Mouse (Mus musculus) midbrain, embryonic 10.5 days (tissue): ENCODE measurements at regions not wholly inside any gene's neighbourhood (a gene's known extent, or its start where the extent isn't known, plus 50 kb on each side); places are given as distances from the start of the nearest gene placed in this dataset.
A peak's percentile ranks its signal among the peaks of the same experiment; 100 is the strongest.

ENCODE experiments used
- DNase-seq: peaks from one replicate; pipeline ENCODE4 v3.0.0-alpha.2; 2017; ENCODE audit warnings: low spot score
- H3K27ac ChIP-seq: fragments of 300-500 bp; sonication (generic); replicated peaks from 2 replicates; pipeline ENCODE4 v1.5.1; 2016; ENCODE audit warnings: mild to moderate bottlenecking
- H3K27me3 ChIP-seq: fragments of 300-500 bp; sonication (generic); 2 replicates; pipeline ENCODE4 v1.6.1; 2016; ENCODE audit warnings: low read depth, mild to moderate bottlenecking; ENCODE audit not compliant: poor library complexity, severe bottlenecking
- H3K36me3 ChIP-seq: fragments of 300-500 bp; sonication (generic); 2 replicates; pipeline ENCODE4 v1.6.1; 2016; ENCODE audit warnings: mild to moderate bottlenecking, moderate library complexity
- H3K4me1 ChIP-seq: fragments of 300-500 bp; sonication (generic); 2 replicates; pipeline ENCODE4 v1.6.1; 2016
- H3K4me3 ChIP-seq: fragments of 300-500 bp; sonication (generic); 2 replicates; pipeline ENCODE4 v1.5.1; 2016; ENCODE audit warnings: mild to moderate bottlenecking, moderate library complexity
- H3K9me3 ChIP-seq: fragments of 300-500 bp; sonication (generic); replicated peaks from 2 replicates; pipeline ENCODE4 v1.6.1; 2016; ENCODE audit warnings: mild to moderate bottlenecking
- WGBS: fragments of 180-500 bp; shearing (Covaris S2); methylation state at CpG from one replicate; pipeline ENCODE4 v1.1.7; 2016; 5-methylcytosine and 5-hydroxymethylcytosine counted together

- no peak for DNase-seq
- WGBS: 87% methylated on average over 3 of the region's 3 CpGs
- H3K36me3 ChIP-seq: no peaks in the 10 kb centered on the region
- H3K9me3 ChIP-seq: no peaks in the 10 kb centered on the region
- H3K27me3 ChIP-seq: no peaks in the 10 kb centered on the region
- H3K27ac ChIP-seq: no peak overlapping the region
- peaks cover 23% of the 10 kb centered on the region for H3K4me1 ChIP-seq
- H3K4me3 ChIP-seq: no peak overlapping the region
Measured at GRCm38 (mm10) chr4:95213026-95213425, 161.0 kb upstream of the Jun start.

DNA sequence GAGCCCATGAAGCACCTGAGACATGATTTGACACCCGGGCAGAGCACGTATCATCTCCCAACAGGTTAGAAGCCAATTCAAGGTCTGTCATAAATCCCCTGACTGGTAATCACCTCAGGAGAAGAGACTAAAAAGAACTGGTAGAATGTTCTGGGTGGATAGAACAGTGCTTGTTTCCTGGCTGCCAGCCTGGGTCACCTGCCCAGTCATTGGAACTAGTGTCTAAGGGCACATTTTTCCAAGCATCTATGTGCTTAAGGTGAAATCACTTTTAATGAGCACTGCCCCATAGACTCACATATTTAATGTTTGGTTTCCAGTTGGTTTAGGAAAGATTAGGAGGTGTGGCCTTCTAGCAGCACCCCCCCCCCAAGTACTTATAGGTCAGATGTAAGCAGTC lies 162.0 kb upstream of the Jun start:
- DNase-seq: no peak
- Histone ChIP-seq H3K36me3 (no peaks in the 10 kb centered on the region), H3K4me3 (no peak overlapping the region), H3K9me3 (no peaks in the 10 kb centered on the region), H3K27me3 (no peaks in the 10 kb centered on the region), H3K4me1 (peaks cover 23% of the 10 kb centered on the region), H3K27ac (no peak overlapping the region)
- WGBS: 99% methylated on average over 2 of the region's 2 CpGs

DNA sequence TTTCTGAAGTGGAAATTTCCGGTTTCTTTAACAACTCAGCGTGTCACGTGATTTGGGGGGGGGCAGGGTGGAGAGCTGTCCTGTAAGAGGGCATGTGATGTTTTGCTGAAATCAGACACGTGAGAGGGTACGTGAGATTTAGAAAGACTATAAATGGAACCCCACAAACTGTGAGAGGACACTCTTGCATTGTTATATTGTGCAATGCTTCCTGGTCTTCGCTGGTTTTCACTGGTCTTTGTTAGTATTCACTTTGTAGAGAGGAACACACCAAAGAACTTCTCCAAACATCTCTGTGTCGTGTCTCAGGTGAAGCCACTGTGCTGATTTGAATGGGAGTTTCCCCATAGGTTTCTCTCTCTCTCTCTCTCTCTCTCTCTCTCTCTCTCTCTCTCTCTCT lies 163.2 kb upstream of the Jun start:
- Histone ChIP-seq H3K9me3 (no peaks in the 10 kb centered on the region), H3K27ac (no peak overlapping the region), H3K4me3 (no peak overlapping the region), H3K27me3 (no peaks in the 10 kb centered on the region), H3K36me3 (no peaks in the 10 kb centered on the region), H3K4me1 (peaks cover 16% of the 10 kb centered on the region)
- DNase-seq: no peak
- WGBS: 88% methylated on average over 7 of the region's 7 CpGs

GRCm38 (mm10) chr4:95230461-95230860 lies 178.4 kb upstream of the Jun start:
- Histone ChIP-seq H3K4me1 (no peaks in the 10 kb centered on the region), H3K4me3 (no peak overlapping the region), H3K27me3 (no peaks in the 10 kb centered on the region), H3K27ac (no peak overlapping the region), H3K9me3 (no peaks in the 10 kb centered on the region), H3K36me3 (no peaks in the 10 kb centered on the region)
- 68% methylated on average over 1 of the region's 1 CpGs for WGBS
- DNase-seq: no peak

DNA sequence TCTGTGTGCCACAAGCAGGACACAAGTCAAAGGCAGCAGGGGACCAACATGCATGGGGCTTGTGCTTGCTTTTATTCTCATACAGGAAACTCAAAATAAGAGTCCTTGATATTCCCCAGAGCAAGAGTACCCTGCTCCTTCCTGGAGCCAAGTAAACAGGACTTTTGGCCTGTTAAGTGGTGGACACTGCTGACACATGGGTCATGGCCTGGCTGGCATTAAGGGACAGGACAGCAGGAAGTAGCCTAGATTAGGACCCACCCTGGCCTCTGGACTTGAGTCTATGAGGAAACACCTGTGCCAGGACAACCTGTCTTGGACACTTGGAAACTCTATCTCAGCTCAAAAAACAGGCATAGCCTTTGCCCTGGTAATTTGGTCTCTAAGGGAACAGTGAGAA lies 181.0 kb upstream of the Jun start:
- Histone ChIP-seq H3K4me3 (no peak overlapping the region), H3K27ac (no peak overlapping the region), H3K36me3 (no peaks in the 10 kb centered on the region), H3K9me3 (no peaks in the 10 kb centered on the region), H3K27me3 (no peaks in the 10 kb centered on the region), H3K4me1 (no peaks in the 10 kb centered on the region)
- DNase-seq: no peak

DNA sequence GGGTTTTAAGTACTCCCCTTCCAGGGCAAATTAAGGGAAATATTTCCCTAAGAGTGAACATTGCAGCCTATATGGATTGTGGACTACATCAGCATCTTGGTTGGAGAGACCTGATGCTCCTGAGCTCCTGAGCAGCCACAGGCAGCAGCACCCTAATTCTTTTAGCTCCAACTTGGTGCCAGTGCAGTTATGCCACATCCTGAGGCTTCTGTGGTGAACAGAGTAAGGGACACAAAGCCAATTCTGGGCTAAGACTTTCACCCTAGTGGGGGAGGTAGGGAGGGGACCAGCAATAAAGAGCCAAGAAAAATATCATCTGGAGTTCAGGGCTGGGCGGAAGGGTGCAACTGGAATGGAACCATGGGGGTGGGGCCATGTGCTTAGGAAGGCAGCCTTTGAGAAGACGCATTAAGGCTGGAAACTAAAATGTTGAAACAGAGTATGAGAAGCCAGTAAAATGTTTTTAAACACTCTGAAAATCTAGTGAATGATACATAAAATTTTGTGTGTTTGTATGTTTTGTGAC lies 182.1 kb upstream of the Jun start:
- no peaks in the 10 kb centered on the region for H3K36me3 ChIP-seq
- no peaks in the 10 kb centered on the region for H3K27me3 ChIP-seq
- no peak overlapping the region for H3K27ac ChIP-seq
- WGBS: 90% methylated on average over 2 of the region's 2 CpGs
- H3K4me1 ChIP-seq: no peaks in the 10 kb centered on the region
- no peak for DNase-seq
- no peak overlapping the region for H3K4me3 ChIP-seq
- no peaks in the 10 kb centered on the region for H3K9me3 ChIP-seq

- no peak overlapping the region for H3K4me3 ChIP-seq
- no peaks in the 10 kb centered on the region for H3K27me3 ChIP-seq
- H3K4me1 ChIP-seq: no peaks in the 10 kb centered on the region
- 84% methylated on average over 1 of the region's 1 CpGs for WGBS
- DNase-seq: no peak
- no peaks in the 10 kb centered on the region for H3K9me3 ChIP-seq
- no peak overlapping the region for H3K27ac ChIP-seq
- no peaks in the 10 kb centered on the region for H3K36me3 ChIP-seq
Measured at GRCm38 (mm10) chr4:95247977-95248376, 196.0 kb upstream of the Jun start.

DNA sequence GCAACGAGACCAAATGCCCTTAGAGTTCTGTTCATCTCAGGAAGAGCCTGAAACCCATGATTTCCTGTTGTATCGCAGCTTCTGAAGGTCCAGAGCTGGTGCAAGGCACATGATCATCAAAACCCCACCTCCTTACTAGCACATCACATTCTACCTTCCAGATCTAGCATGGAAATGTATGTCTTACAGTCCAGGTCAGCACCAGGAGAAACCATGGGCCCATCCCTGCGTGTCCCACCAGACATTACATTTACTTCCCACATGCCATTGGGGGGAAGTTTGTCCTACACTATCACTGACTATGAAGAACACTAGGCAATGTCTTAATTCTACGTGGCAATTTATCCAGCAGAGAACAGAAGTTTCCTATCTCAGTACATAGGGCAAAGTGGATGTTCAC lies 197.0 kb upstream of the Jun start:
- no peaks in the 10 kb centered on the region for H3K4me1 ChIP-seq
- no peak overlapping the region for H3K4me3 ChIP-seq
- DNase-seq: no peak
- H3K9me3 ChIP-seq: no peaks in the 10 kb centered on the region
- H3K27ac ChIP-seq: no peak overlapping the region
- no peaks in the 10 kb centered on the region for H3K27me3 ChIP-seq
- H3K36me3 ChIP-seq: no peaks in the 10 kb centered on the region
- WGBS: 92% methylated on average over 4 of the region's 4 CpGs

DNA sequence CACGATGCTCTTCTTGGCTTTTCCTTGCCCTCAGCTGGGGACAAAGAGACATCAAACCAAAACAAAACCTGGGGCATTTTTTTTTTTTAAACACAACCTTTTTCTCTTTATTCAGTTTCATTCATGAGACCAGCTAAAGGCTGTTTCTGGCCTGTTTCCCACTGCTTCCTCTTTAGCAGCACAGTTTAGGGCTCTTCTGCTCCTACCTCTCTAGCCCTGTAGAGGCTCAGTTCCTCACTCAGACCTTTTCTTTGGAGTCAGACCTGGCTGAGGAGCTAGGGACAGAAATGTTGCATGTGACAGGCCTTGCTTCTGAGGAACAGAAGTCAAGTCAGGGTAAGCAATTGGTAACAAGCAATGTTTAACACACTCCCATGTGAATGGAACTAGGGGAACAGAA lies 198.1 kb upstream of the Jun start:
- no peak for DNase-seq
- Histone ChIP-seq H3K27me3 (no peaks in the 10 kb centered on the region), H3K4me3 (no peak overlapping the region), H3K4me1 (no peaks in the 10 kb centered on the region), H3K36me3 (no peaks in the 10 kb centered on the region), H3K9me3 (no peaks in the 10 kb centered on the region), H3K27ac (no peak overlapping the region)
- 45% methylated on average over 1 of the region's 1 CpGs for WGBS

DNA sequence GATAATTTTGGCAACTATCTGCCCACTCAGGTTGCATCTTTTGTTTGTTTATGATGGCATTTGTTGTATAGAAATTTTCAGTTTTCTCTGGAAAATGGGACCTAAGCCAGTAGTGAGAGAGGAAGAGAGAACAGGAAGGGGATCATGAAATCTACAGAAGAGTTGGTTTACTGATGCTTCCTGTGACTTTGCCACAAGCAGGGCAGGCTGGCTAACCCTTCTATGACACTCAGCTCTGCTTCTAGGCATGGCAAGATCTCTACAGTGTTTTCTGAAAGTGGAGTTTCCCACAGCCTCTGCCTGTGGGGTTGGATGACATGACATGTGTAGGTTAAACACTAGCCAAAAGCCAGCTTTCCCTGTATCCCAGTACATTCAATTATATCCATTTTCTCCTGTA lies 217.7 kb upstream of the Jun start:
- no peak for DNase-seq
- Histone ChIP-seq H3K27ac (no peak overlapping the region), H3K4me1 (no peaks in the 10 kb centered on the region), H3K36me3 (no peaks in the 10 kb centered on the region), H3K27me3 (no peaks in the 10 kb centered on the region), H3K9me3 (no peaks in the 10 kb centered on the region), H3K4me3 (no peak overlapping the region)

DNA sequence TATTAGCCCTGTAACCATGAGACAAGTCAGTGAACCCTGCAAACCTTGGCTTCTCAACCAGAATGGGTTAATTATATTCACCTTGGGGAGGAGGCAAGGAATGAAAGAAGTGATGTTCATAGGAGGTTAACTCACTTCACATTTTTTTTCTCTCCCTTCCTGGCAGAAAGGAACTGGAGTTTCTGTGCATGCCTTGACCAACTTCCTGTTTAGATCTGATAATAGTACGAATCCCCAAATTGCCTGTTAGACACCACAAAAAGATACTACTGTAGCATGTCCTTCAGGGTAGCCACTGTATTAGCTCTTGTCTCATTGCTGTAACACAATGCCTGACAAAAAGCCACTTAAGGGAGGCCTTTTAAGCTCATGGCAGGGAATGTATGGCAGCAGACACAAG lies 218.4 kb upstream of the Jun start:
- DNase-seq: no peak
- no peaks in the 10 kb centered on the region for H3K27me3 ChIP-seq
- H3K36me3 ChIP-seq: no peaks in the 10 kb centered on the region
- H3K4me1 ChIP-seq: no peaks in the 10 kb centered on the region
- H3K27ac ChIP-seq: no peak overlapping the region
- no peaks in the 10 kb centered on the region for H3K9me3 ChIP-seq
- H3K4me3 ChIP-seq: no peak overlapping the region
- WGBS: 86% methylated on average over 1 of the region's 1 CpGs

GRCm38 (mm10) chr4:95276231-95276630 lies 224.2 kb upstream of the Jun start:
- H3K9me3 ChIP-seq: no peaks in the 10 kb centered on the region
- H3K27ac ChIP-seq: no peak overlapping the region
- H3K27me3 ChIP-seq: no peaks in the 10 kb centered on the region
- H3K4me1 ChIP-seq: peaks cover 13% of the 10 kb centered on the region; the same call in 1 of the 2 replicates
- H3K4me3 ChIP-seq: no peak overlapping the region
- WGBS: 63% methylated on average over 3 of the region's 3 CpGs
- H3K36me3 ChIP-seq: no peaks in the 10 kb centered on the region
- DNase-seq: no peak

- Histone ChIP-seq H3K27ac (peak overlapping the region; percentile 59), H3K36me3 (no peaks in the 10 kb centered on the region), H3K4me3 (no peak overlapping the region), H3K27me3 (no peaks in the 10 kb centered on the region), H3K9me3 (no peaks in the 10 kb centered on the region), H3K4me1 (peaks cover 13% of the 10 kb centered on the region; the same call in 1 of the 2 replicates)
- 60% methylated on average over 11 of the region's 11 CpGs for WGBS
- no peak for DNase-seq
Measured at GRCm38 (mm10) chr4:95277989-95278713, 226.1 kb upstream of the Jun start.

GRCm38 (mm10) chr4:95278714-95279095 lies 226.7 kb upstream of the Jun start:
- H3K9me3 ChIP-seq: no peaks in the 10 kb centered on the region
- H3K36me3 ChIP-seq: no peaks in the 10 kb centered on the region
- no peak overlapping the region for H3K4me3 ChIP-seq
- peak overlapping the region; percentile 59 for H3K27ac ChIP-seq
- no peaks in the 10 kb centered on the region for H3K27me3 ChIP-seq
- H3K4me1 ChIP-seq: peaks cover 13% of the 10 kb centered on the region; the same call in 1 of the 2 replicates
- no peak for DNase-seq
- 55% methylated on average over 13 of the region's 13 CpGs for WGBS
